Mouse (Mus musculus) MEL (cell line): ENCODE measurements at regions not wholly inside any gene's neighbourhood (a gene's known extent, or its start where the extent isn't known, plus 50 kb on each side); places are given as distances from the start of the nearest gene placed in this dataset.

ENCODE experiments used
- DNase-seq: peaks from one replicate; pipeline ENCODE4 v3.0.0; 2011; ENCODE audit warnings: low read depth, low spot score
- H3K27ac ChIP-seq: 2 replicates; pipeline ENCODE4 v1.5.1; 2012; ENCODE audit warnings: low read depth, mild to moderate bottlenecking, control low read depth, low read length, moderate library complexity; ENCODE audit not compliant: control insufficient read depth
- H3K27me3 ChIP-seq, 2 experiments: fragments of 150-350 bp in 1 of 2; sonication (generic) in 1 of 2; 2 replicates each; pipeline ENCODE4 v1.6.1; 2012; ENCODE audit warnings: low read length in 2 of 2, mild to moderate bottlenecking in 2 of 2, improper control_type of control experiment in 1 of 2, moderate library complexity in 1 of 2; ENCODE audit not compliant: insufficient read depth in 2 of 2, control insufficient read depth in 1 of 2
- H3K36me3 ChIP-seq, 2 experiments: 2 replicates each; pipeline ENCODE4 v1.6.1; 2012 to 2014; ENCODE audit warnings: low read length in 2 of 2, improper control_type of control experiment in 1 of 2, inconsistent platforms in 1 of 2, mild to moderate bottlenecking in 1 of 2; ENCODE audit not compliant: insufficient read depth in 2 of 2, control insufficient read depth in 1 of 2
- H3K4me1 ChIP-seq, 2 experiments: fragments of 150-350 bp in 1 of 2; sonication (generic) in 1 of 2; 2 replicates each; pipeline ENCODE4 v1.6.1; 2012; ENCODE audit warnings: low read length in 2 of 2, improper control_type of control experiment in 1 of 2, mild to moderate bottlenecking in 1 of 2; ENCODE audit not compliant: insufficient read depth in 2 of 2, control insufficient read depth in 1 of 2
- H3K4me3 ChIP-seq, 2 experiments: fragments of 150-350 bp in 1 of 2; sonication (generic) in 1 of 2; 2 replicates each; pipeline ENCODE4 v1.5.1; 2012; ENCODE audit warnings: low read depth in 2 of 2, low read length in 2 of 2, mild to moderate bottlenecking in 2 of 2, moderate library complexity in 2 of 2, control low read depth in 1 of 2, improper control_type of control experiment in 1 of 2; ENCODE audit not compliant: control insufficient read depth in 1 of 2, insufficient read depth in 1 of 2
- H3K79me2 ChIP-seq: 2 replicates; pipeline ENCODE4 v1.6.1; 2012; ENCODE audit warnings: mild to moderate bottlenecking, low read length, moderate library complexity; ENCODE audit not compliant: control insufficient read depth, poor library complexity, insufficient read depth
- H3K9ac ChIP-seq: 2 replicates; pipeline ENCODE4 v1.6.1; 2012; ENCODE audit warnings: low read depth, mild to moderate bottlenecking, control low read depth, low read length, moderate library complexity; ENCODE audit not compliant: control insufficient read depth, poor library complexity, severe bottlenecking
- H3K9me3 ChIP-seq: fragments of 150-350 bp; sonication (generic); replicated peaks from 2 replicates; pipeline ENCODE4 v1.6.1; 2012; ENCODE audit warnings: mild to moderate bottlenecking, low read length, improper control_type of control experiment, moderate library complexity; ENCODE audit not compliant: insufficient read depth
- E2F4 ChIP-seq: IDR thresholded peaks from 2 replicates; pipeline ENCODE4 v1.6.1; 2011; ENCODE audit warnings: low read depth, low read length, improper control_type of control experiment, borderline replicate concordance
- EP300 ChIP-seq, 2 experiments: IDR thresholded peaks; 2 replicates each; pipeline ENCODE4 v1.6.1; 2011; ENCODE audit warnings: improper control_type of control experiment in 2 of 2, low read length in 2 of 2, low read depth in 1 of 2, mild to moderate bottlenecking in 1 of 2
- JUND ChIP-seq: IDR thresholded peaks from 2 replicates; pipeline ENCODE4 v1.6.1; 2011; ENCODE audit warnings: low read depth, mild to moderate bottlenecking, improper control_type of control experiment, low read length
- MAFK ChIP-seq: IDR thresholded peaks from 2 replicates; pipeline ENCODE4 v1.6.1; 2011; ENCODE audit warnings: low read depth, mild to moderate bottlenecking, low read length, improper control_type of control experiment, borderline replicate concordance
- MXI1 ChIP-seq: IDR thresholded peaks from 2 replicates; pipeline ENCODE4 v1.6.1; 2011; ENCODE audit warnings: mild to moderate bottlenecking, low read depth, low read length, improper control_type of control experiment
- MYC ChIP-seq: IDR thresholded peaks from 2 replicates; pipeline ENCODE4 v1.6.1; 2011; ENCODE audit warnings: low read depth, mild to moderate bottlenecking, low read length, improper control_type of control experiment, moderate library complexity
- NRF1 ChIP-seq: IDR thresholded peaks from 2 replicates; pipeline ENCODE4 v1.6.1; 2014; ENCODE audit warnings: low read depth, mild to moderate bottlenecking, inconsistent platforms, low read length, improper control_type of control experiment, moderate library complexity; ENCODE audit not compliant: poor library complexity, insufficient read depth, severe bottlenecking
- POLR2A ChIP-seq, 2 experiments: IDR thresholded peaks; 2 replicates each; pipeline ENCODE4 v1.6.1; 2011 to 2012; ENCODE audit warnings: low read length in 2 of 2, mild to moderate bottlenecking in 2 of 2, control low read depth in 1 of 2, improper control_type of control experiment in 1 of 2, low read depth in 1 of 2, moderate library complexity in 1 of 2; ENCODE audit not compliant: control insufficient read depth in 1 of 2, insufficient read depth in 1 of 2, poor library complexity in 1 of 2
- POLR2AphosphoS2 ChIP-seq: IDR thresholded peaks from 2 replicates; pipeline ENCODE4 v1.6.1; 2011; ENCODE audit warnings: low read length, improper control_type of control experiment
- POLR2AphosphoS5 ChIP-seq: IDR thresholded peaks from 2 replicates; pipeline ENCODE4 v1.6.1; 2012; ENCODE audit warnings: low read depth, borderline replicate concordance, mild to moderate bottlenecking, inconsistent platforms, low read length, moderate library complexity, mixed read lengths
- TCF12 ChIP-seq: IDR thresholded peaks from 2 replicates; pipeline ENCODE4 v1.6.1; 2014; ENCODE audit warnings: low read depth, mild to moderate bottlenecking, inconsistent platforms, low read length, improper control_type of control experiment, moderate library complexity
- UBTF ChIP-seq: IDR thresholded peaks from 2 replicates; pipeline ENCODE4 v1.6.1; 2012; ENCODE audit warnings: low read depth, mild to moderate bottlenecking, inconsistent platforms, low read length, improper control_type of control experiment, moderate library complexity, borderline replicate concordance; ENCODE audit not compliant: insufficient read depth
- USF1 ChIP-seq: IDR thresholded peaks from 2 replicates; pipeline ENCODE4 v1.6.1; 2014; ENCODE audit warnings: low read depth, mild to moderate bottlenecking, inconsistent platforms, low read length, improper control_type of control experiment, moderate library complexity
- ZC3H11A ChIP-seq: IDR thresholded peaks from 2 replicates; pipeline ENCODE4 v1.6.1; 2012; ENCODE audit warnings: low read depth, mild to moderate bottlenecking, inconsistent platforms, low read length, improper control_type of control experiment
- ZMIZ1 ChIP-seq: IDR thresholded peaks from 2 replicates; pipeline ENCODE4 v1.6.1; 2012; ENCODE audit warnings: low read depth, mild to moderate bottlenecking, inconsistent platforms, low read length, improper control_type of control experiment, moderate library complexity
- ZNF384 ChIP-seq: IDR thresholded peaks from 2 replicates; pipeline ENCODE4 v1.6.1; 2012; ENCODE audit warnings: low read depth, mild to moderate bottlenecking, inconsistent platforms, low read length, improper control_type of control experiment

GRCm38 (mm10) chr17:88273520-88273919 lies 167.0 kb upstream of the Foxn2 start:
- Histone ChIP-seq H3K9ac (no peak overlapping the region), H3K36me3 (no peaks in the 10 kb centered on the region), H3K27ac (no peak overlapping the region), H3K79me2 (no peaks in the 10 kb centered on the region), H3K9me3 (no peaks in the 10 kb centered on the region), H3K4me1 (no peaks in the 10 kb centered on the region), H3K27me3 (no peaks in the 10 kb centered on the region), H3K4me3 (no peak overlapping the region)
- TF ChIP-seq MXI1 (no peak), UBTF (no peak), MAFK (no peak), TCF12 (no peak), POLR2AphosphoS5 (no peak), ZNF384 (no peak), ZMIZ1 (no peak), POLR2AphosphoS2 (no peak), JUND (no peak), NRF1 (no peak), EP300 (IDR thresholded peaks at IDR 0.05; ENCODE audit: low read depth in 1 of 2, low read length in 2 of 2) (no peak), MYC (no peak), ZC3H11A (no peak), E2F4 (no peak), USF1 (no peak)
- no peak for DNase-seq

- no peaks in the 10 kb centered on the region for H3K9me3 ChIP-seq
- TF ChIP-seq POLR2A (IDR thresholded peaks at IDR 0.05; ENCODE audit: control insufficient read depth in 1 of 2, insufficient read depth in 1 of 2, low read depth in 1 of 2, low read length in 2 of 2, poor library complexity in 1 of 2), result no peak
- H3K27ac ChIP-seq, result no peak overlapping the region
- no peak overlapping the region for H3K4me3 ChIP-seq
- H3K4me1 ChIP-seq, result no peaks in the 10 kb centered on the region
- no peak for DNase-seq
- no peak overlapping the region for H3K9ac ChIP-seq
- no peaks in the 10 kb centered on the region for H3K79me2 ChIP-seq
- no peaks in the 10 kb centered on the region for H3K36me3 ChIP-seq
- no peaks in the 10 kb centered on the region for H3K27me3 ChIP-seq
These were observed 166.4 kb upstream of the Foxn2 start for GRCm38 (mm10) chr17:88274003-88274698.
